Mouse (Mus musculus) megakaryocyte progenitor cell, adult 5-6 weeks (primary cell): ENCODE measurements at regions not wholly inside any gene's neighbourhood (a gene's known extent, or its start where the extent isn't known, plus 50 kb on each side); places are given as distances from the start of the nearest gene placed in this dataset.

Experiments
- ATAC-seq: replicated peaks from 2 replicates; pipeline ENCODE4 v1.8.0; 2016; ENCODE audit warnings: mild to moderate bottlenecking, moderate TSS enrichment, inconsistent platforms; ENCODE audit not compliant: poor library complexity

DNA sequence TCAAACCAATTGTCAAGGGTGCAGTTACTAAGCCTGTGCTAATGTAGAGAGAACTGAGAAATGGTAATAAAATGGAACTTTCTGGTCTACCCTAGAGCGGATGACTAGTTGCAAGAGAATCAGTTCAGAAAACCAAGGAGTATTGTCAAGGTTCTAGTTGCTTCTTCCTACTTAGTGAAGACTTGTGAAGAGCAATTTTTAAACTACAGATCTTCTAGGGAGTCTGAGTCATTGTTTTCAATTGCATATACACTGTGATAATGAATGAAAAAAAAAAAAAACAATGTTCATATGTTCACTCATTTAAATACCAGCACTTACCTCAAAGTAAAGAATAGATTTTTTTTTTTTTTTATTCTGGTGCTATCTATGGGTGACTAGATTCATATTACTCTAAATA, 1304.1 kb downstream of the Pla2g4a start:
- ATAC-seq: no peak
